ENCODE assay signal across 8 mouse cellular contexts in genomic region chr4:135816905-135817622, GRCm38 (mm10). TPM values are rescaled to one million over a fixed set of nuclear protein-coding genes. Genes with fewer than 3 reads are reported as not detected.
A peak's percentile ranks its signal among the peaks of the same experiment; 100 is the strongest.
DNase-seq lines count a peak whose midpoint lies in the region.

No protein-coding gene starts in this region.

- intact Hi-C loops in gastrocnemius, postnatal 14 days (cut with DNase I; ENCODE audit: low total_unique reads): loop anchor here (5.0 kb wide), 1 partner anchor 65 kb away; no protein-coding TSS in a partner anchor

- DNase-seq in gastrocnemius, postnatal 10 days: peak; percentile 43
- no peak for DNase-seq in gastrocnemius, postnatal 14 days
- peak; percentile 76 for DNase-seq in testis, postnatal 10 days (ENCODE audit: low spot score)
- no peak for DNase-seq in testis, postnatal 14 days (ENCODE audit: low spot score)
- DNase-seq in c-Kit-positive CD71-negative TER-119-negative erythroid progenitor cells, embryonic 14.5 days (ENCODE audit: low read depth): peak; percentile 58
- peak; percentile 78 for DNase-seq in liver
- DNase-seq in retina, postnatal 1 day: peak; percentile 74
- DNase-seq in urinary bladder, postnatal 10 days (ENCODE audit: low spot score): no peak

RNA-seq across cellular contexts. Expression of gene Srsf10, which starts 38.5 kb away (rescaled TPM):
- total RNA-seq in gastrocnemius, postnatal 10 days (2021): 10 to 100 TPM; 47.2 to 59.0 TPM
- 10 to 100 TPM; 30.9 to 33.0 TPM for total RNA-seq in gastrocnemius, postnatal 14 days (2021)

RNA-seq across cellular contexts. Expression of gene Pnrc2, which starts 56.6 kb away (rescaled TPM):
- total RNA-seq in gastrocnemius, postnatal 10 days (2021): 10 to 100 TPM; 59.0 to 71.8 TPM
- total RNA-seq in gastrocnemius, postnatal 14 days (2021): 10 to 100 TPM; 44.3 to 59.3 TPM

RNA-seq across cellular contexts. Expression of gene Myom3, which starts 57.5 kb away (rescaled TPM):
- total RNA-seq in gastrocnemius, postnatal 10 days (2021): 10 to 100 TPM; 47.8 to 59.7 TPM
- total RNA-seq in gastrocnemius, postnatal 14 days (2021): 10 to 100 TPM; 36.6 to 76.7 TPM

Comparison
In these comparisons a context has a peak if more than half of its experiments do, and no peak if none do; other contexts are left out.
1. DNase-seq: peak in gastrocnemius, postnatal 10 days (single experiment), testis, postnatal 10 days (single experiment), c-Kit-positive CD71-negative TER-119-negative erythroid progenitor cells, embryonic 14.5 days (single experiment), liver (single experiment) and retina, postnatal 1 day (single experiment); none in gastrocnemius, postnatal 14 days (single experiment), testis, postnatal 14 days (single experiment) and urinary bladder, postnatal 10 days (single experiment).